Mouse (Mus musculus) kidney, postnatal 14 days (tissue): ENCODE measurements around the gene Tas1r3.
A peak's percentile ranks its signal among the peaks of the same experiment; 100 is the strongest.

ENCODE experiments used
- DNase-seq: peaks from one replicate; pipeline ENCODE4 v3.0.0; 2022; ENCODE audit warnings: mixed read lengths

Gene Tas1r3

GRCm38 (mm10) chr4:155863001-155863400, at the start of gene Tas1r3:
Gene Tas1r3, minus strand, starts transcription at chr4:155863362.
- no peak for DNase-seq

GRCm38 (mm10) chr4:155908751-155909150, 45.6 kb upstream of the Tas1r3 start:
- DNase-seq = no peak

- DNase-seq = peak; percentile 0
These were observed 45.1 kb upstream of the Tas1r3 start for GRCm38 (mm10) chr4:155908281-155908680.

- no peak for DNase-seq
These were observed 43.8 kb upstream of the Tas1r3 start for GRCm38 (mm10) chr4:155907003-155907402.

- peak; percentile 1 for DNase-seq
These were observed 43.0 kb upstream of the Tas1r3 start for GRCm38 (mm10) chr4:155906125-155906524.

GRCm38 (mm10) chr4:155905634-155906033, 42.5 kb upstream of the Tas1r3 start:
- DNase-seq = no peak

- peak; percentile 29 for DNase-seq
These were observed 41.3 kb upstream of the Tas1r3 start for GRCm38 (mm10) chr4:155904318-155905102.

GRCm38 (mm10) chr4:155903246-155903645, 40.1 kb upstream of the Tas1r3 start:
- peak; percentile 1 for DNase-seq

- peak; percentile 69 for DNase-seq
These were observed 38.0 kb upstream of the Tas1r3 start for GRCm38 (mm10) chr4:155901205-155901604.

- no peak for DNase-seq
These were observed 36.2 kb upstream of the Tas1r3 start for GRCm38 (mm10) chr4:155899355-155899754.

- no peak for DNase-seq
These were observed 35.2 kb upstream of the Tas1r3 start for GRCm38 (mm10) chr4:155898318-155898717.

GRCm38 (mm10) chr4:155896461-155896860, 33.3 kb upstream of the Tas1r3 start:
- DNase-seq = no peak

GRCm38 (mm10) chr4:155895826-155896225, 32.7 kb upstream of the Tas1r3 start:
- no peak for DNase-seq

- peak; percentile 66 for DNase-seq
These were observed 32.1 kb upstream of the Tas1r3 start for GRCm38 (mm10) chr4:155895216-155895615.

- DNase-seq = peak; percentile 67
These were observed 31.2 kb upstream of the Tas1r3 start for GRCm38 (mm10) chr4:155894311-155894881.

GRCm38 (mm10) chr4:155893212-155893690, 30.1 kb upstream of the Tas1r3 start:
- no peak for DNase-seq

- no peak for DNase-seq
These were observed 29.5 kb upstream of the Tas1r3 start for GRCm38 (mm10) chr4:155892438-155893211.

GRCm38 (mm10) chr4:155892017-155892416, 28.9 kb upstream of the Tas1r3 start:
- peak; percentile 91 for DNase-seq

- peak; percentile 98 for DNase-seq
These were observed 28.4 kb upstream of the Tas1r3 start, which contains the start of the genes Pusl1 and Acap3 for GRCm38 (mm10) chr4:155891551-155892001. Gene Pusl1, minus strand, starts transcription at chr4:155891781. Gene Acap3, plus strand, starts transcription at chr4:155891822.

GRCm38 (mm10) chr4:155891011-155891471, 27.9 kb upstream of the Tas1r3 start:
- peak; percentile 29 for DNase-seq

- DNase-seq = no peak
These were observed 26.2 kb upstream of the Tas1r3 start for GRCm38 (mm10) chr4:155889316-155889715.

GRCm38 (mm10) chr4:155888181-155888580, 25.0 kb upstream of the Tas1r3 start:
- DNase-seq = no peak

- no peak for DNase-seq
These were observed 24.5 kb upstream of the Tas1r3 start for GRCm38 (mm10) chr4:155887674-155888073.
